Mouse (Mus musculus) left cerebral cortex, adult 2 months (tissue): ENCODE results near the gene Pdzd9. TPM values are rescaled to one million over a fixed set of nuclear protein-coding genes. Genes with fewer than 3 reads are reported as not detected.

Experiments
- DNase-seq, 2 experiments: peaks; one replicate each; pipeline ENCODE4 v3.0.0; 2021 to 2022; ENCODE audit warnings: low spot score in 2 of 2, mixed read lengths in 1 of 2; ENCODE audit errors: extremely low spot score in 1 of 2
- H3K27ac ChIP-seq: fragments of 200-600 bp; 2 replicates; pipeline ENCODE4 v1.8.1; 2022
- H3K4me3 ChIP-seq: fragments of 200-600 bp; 2 replicates; pipeline ENCODE4 v1.8.1; 2022
- CTCF ChIP-seq: fragments of 200-600 bp; IDR thresholded peaks from 2 replicates; pipeline ENCODE4 v1.8.1; 2022; ENCODE audit warnings: antibody characterized with exemption, mild to moderate bottlenecking, moderate library complexity
- intact Hi-C: fragments of 180-260 bp; cut with DNase I; formaldehyde crosslinking; loops from one replicate; pipeline ENCODE4 v1.15.1; 2025
- total RNA-seq, 2 experiments: library from RNA; stranded (reverse); gene quantifications; 2 replicates each; pipeline ENCODE4 v1.2.3; 2021

Gene Pdzd9
- total RNA-seq, 2 experiments from 2014 or later = not detected

DNA sequence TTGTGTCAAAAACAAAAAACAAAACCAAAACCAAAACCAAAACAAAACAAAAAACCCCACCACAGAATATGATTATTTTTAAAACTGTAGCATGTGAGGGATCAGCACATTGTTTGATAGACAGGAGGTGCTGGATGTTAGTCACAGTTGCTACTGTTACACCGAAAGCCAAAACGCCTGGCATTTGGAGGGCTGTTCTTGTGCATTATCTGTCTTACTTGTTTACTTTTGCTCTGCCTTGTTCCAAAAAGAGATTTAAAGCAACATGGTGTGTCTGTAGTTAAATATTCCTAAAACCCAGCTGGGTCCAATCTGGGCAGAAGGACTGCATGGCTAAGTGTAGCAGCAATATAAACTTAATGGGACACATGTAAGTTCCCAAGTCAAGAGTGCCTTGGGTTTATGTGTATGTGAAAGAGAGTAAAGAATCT lies 14.6 kb upstream of the Pdzd9 start:
- no peak for DNase-seq
- H3K4me3 ChIP-seq = no peak overlapping the region
- no peak for TF ChIP-seq CTCF
- H3K27ac ChIP-seq = no peak overlapping the region
- intact Hi-C loops = no loop called here

DNA sequence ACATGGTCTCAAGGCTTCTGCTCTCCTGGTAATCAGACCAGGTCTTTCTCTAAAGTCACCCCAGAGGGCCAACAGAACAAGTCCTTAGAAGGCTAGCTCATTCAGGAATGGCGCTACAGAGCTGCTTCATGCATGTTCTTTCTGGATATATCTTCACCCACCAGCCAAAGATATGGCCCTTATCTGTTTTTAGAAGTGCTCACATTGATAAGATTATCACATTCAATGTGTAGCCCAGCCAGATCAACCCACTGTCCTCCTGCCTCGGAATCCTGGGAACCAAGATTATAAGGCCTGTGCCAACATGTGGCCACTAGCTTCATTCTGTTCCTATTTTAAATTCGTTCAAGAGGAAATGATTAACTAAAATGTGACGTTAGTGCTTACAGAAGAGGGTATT lies 11.9 kb upstream of the Pdzd9 start:
- H3K4me3 ChIP-seq = no peak overlapping the region
- no peak for DNase-seq
- intact Hi-C loops = no loop called here
- no peak overlapping the region for H3K27ac ChIP-seq
- TF ChIP-seq CTCF = no peak

DNA sequence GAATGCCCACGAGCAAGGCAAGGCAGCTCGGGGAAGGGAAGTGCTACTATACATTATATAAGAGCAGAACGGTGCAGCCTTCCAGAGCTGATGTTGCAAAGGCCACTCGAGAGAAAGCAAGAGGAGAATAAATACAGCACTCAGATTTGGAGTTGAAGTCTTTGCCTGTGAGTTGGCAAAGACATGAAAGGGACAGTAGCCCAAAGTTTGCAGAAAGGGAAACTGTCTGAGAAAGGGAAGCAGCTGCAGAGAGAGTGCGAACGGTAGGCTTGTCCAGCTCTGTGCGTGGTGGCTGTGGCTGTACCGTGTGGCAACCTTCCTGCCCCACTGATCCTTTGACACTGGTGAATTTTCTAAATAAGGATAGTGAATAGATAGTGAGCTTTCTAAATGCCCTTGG lies 8.9 kb upstream of the Pdzd9 start:
- DNase-seq = no peak
- H3K27ac ChIP-seq = peak overlapping the region; percentile 30; the same call in 1 of the 2 replicates
- TF ChIP-seq CTCF = no peak
- H3K4me3 ChIP-seq = peak overlapping the region; percentile 93
- intact Hi-C loops = loop anchor here (10.0 kb wide), 1 partner anchor 236 kb away; the partner anchor contains the start of gene Polr3e

DNA sequence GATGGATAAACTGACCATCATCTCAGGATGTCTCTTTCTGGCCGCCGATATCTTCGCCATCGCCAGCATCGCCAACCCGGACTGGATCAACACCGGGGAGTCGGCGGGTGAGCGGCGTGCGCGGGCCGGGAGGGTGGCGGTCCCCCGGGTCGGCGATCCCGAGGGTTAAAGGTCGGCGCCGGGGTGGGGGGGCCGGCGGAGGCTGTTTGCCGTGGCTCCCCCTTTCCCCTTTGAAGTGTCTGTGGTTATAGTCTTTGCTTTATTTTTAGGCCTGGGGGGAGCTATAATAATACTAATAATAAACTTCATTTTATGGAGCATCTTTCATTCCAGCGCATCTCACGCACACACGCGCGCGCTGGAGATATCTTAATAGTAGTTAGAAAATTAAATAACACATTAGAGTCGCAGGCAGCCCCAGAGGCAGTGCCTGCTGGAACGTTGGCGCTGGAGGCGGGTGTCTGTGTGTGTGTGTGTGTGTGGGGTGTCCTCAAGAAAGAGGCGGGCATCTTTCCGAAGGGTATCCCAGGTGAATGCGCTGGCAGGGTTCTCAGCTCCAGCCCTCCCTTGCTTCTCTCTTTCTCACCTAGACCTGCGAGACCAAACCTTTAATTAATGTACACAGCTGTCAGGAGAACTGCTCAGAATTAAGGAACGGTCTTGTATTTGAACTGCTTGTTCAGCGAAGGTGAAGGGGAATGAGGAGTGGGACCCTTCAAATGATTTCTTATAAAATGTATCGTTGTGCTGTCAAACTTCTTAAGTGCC lies 7.8 kb upstream of the Pdzd9 start:
- TF ChIP-seq CTCF = no peak
- peak; percentile 30 to 42 for DNase-seq
- intact Hi-C loops = loop anchor here (10.0 kb wide), 1 partner anchor 237 kb away; the partner anchor contains the start of gene Polr3e
- H3K27ac ChIP-seq = peak overlapping the region; percentile 29
- peak overlapping the region; percentile 93 for H3K4me3 ChIP-seq

- TF ChIP-seq CTCF = no peak
Measured at GRCm38 (mm10) chr7:120677001-120677643, 7.0 kb upstream of the Pdzd9 start, which contains the start of gene Mosmo. Gene Mosmo, plus strand, starts transcription at chr7:120677618.

DNA sequence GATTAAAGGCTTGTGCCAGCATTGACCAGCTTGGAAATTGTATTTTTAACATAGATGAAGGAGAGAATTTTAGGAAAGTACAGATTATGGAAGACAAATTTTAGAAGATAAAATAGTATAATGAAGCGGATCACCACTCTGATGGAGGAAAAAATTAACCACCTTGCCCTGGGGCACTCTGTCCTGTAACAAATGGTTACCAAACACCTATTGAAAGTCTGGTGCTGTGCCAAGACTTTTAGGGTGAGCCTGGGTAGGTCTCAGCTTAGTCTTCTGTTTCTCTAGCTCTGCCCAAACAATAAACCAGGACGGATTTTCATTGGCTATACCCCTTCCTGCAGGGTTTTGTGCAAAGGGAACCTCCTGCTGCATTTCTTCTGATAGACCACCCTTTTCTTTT lies 1.1 kb upstream of the Pdzd9 start:
- no peak for DNase-seq
- H3K27ac ChIP-seq = no peak overlapping the region
- intact Hi-C loops = loop anchor here (2.0 to 10.0 kb wide), 2 partner anchors 56 to 244 kb away; partner anchors contain the start of gene Polr3e
- no peak overlapping the region for H3K4me3 ChIP-seq
- TF ChIP-seq CTCF = no peak

More at GRCm38 (mm10) chr7:120677001-120677643, 7.0 kb upstream of the Pdzd9 start, which contains the start of gene Mosmo:
- peak; percentile 71 to 76 for DNase-seq
- intact Hi-C loops = loop anchor here (10.0 kb wide), 1 partner anchor 238 kb away; the partner anchor contains the start of gene Polr3e
- peak within 1 kb of the TSS; percentile 91 for H3K27ac ChIP-seq
- peak within 1 kb of the TSS; percentile 93 for H3K4me3 ChIP-seq

- TF ChIP-seq CTCF = no peak
- Histone ChIP-seq H3K27ac (no peak overlapping the region), H3K4me3 (no peak overlapping the region)
- no peak for DNase-seq
- intact Hi-C loops = no loop called here
Measured at GRCm38 (mm10) chr7:120662079-120662478, 8.1 kb downstream of the Pdzd9 start.

GRCm38 (mm10) chr7:120647849-120648248 lies 22.3 kb downstream of the Pdzd9 start:
- no peak for TF ChIP-seq CTCF
- intact Hi-C loops = no loop called here
- no peak overlapping the region for H3K4me3 ChIP-seq
- H3K27ac ChIP-seq = no peak overlapping the region
- DNase-seq = peak in 1 of 2 experiments; percentile 21

DNA sequence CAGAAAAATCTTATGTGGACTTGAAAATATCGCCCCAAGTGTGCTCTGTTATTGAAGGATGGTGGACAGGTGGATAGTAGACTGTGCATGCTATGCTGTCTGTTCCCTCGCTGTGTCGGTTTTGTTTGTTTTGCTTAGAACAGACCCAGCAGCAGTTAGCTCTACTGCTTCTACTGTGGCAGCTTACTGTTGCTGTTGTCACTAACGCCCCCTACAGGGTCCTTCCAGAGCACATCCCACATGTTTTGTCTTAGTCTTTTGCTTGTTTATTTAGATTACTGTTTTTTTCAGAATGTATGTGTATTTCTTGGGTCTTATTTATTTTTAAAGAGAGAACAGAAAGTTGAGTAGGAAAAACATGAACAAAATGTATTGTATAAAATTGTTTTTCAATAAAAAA lies 26.9 kb downstream of the Pdzd9 start:
- intact Hi-C loops = no loop called here
- no peak for DNase-seq
- TF ChIP-seq CTCF = peak; percentile 26; the same call in 1 of the 2 replicates
- no peak overlapping the region for H3K27ac ChIP-seq
- no peak overlapping the region for H3K4me3 ChIP-seq

GRCm38 (mm10) chr7:120635821-120636220 lies 34.3 kb downstream of the Pdzd9 start:
- intact Hi-C loops = loop anchor here (10.0 kb wide), 2 partner anchors 399 to 489 kb away; partner anchors contain the start of gene Mettl9
- Histone ChIP-seq H3K27ac (peak overlapping the region; percentile 97; the same call in 1 of the 2 replicates), H3K4me3 (peak overlapping the region; percentile 87)
- no peak for TF ChIP-seq CTCF
- no peak for DNase-seq

DNA sequence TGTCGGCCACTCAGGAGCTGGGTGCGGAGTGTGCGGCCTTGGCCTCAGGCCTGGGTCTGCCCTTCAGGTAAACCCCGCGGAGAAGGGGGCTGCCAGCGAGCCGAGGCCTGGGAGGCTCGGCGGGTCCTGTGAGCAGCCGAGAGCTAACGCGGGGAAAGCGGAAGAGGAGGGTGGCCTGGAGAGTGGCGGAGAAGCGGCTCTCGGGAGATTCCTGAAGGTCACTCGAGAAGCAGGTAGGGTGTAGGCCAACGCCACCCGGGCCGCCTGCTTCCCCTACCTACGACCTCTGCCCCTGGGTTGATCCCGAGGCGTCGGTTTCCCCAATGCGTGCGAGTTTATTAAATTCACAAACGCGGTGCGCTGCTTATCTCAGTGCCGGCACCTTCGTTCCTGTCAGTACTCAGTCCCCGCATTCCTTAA lies 34.8 kb downstream of the Pdzd9 start:
- DNase-seq = no peak
- intact Hi-C loops = loop anchor here (10.0 kb wide), 2 partner anchors 399 to 489 kb away; partner anchors contain the start of gene Mettl9
- H3K27ac ChIP-seq = peak overlapping the region; percentile 97
- no peak for TF ChIP-seq CTCF
- peak overlapping the region; percentile 87 for H3K4me3 ChIP-seq

- Histone ChIP-seq H3K27ac (peak within 1 kb of the TSS; percentile 97), H3K4me3 (peak within 1 kb of the TSS; percentile 87)
- peak; percentile 85 for DNase-seq
- intact Hi-C loops = loop anchor here (10.0 kb wide), 2 partner anchors 400 to 490 kb away; partner anchors contain the start of gene Mettl9
- peak; percentile 70 for TF ChIP-seq CTCF
Measured at GRCm38 (mm10) chr7:120634711-120635361, 35.3 kb downstream of the Pdzd9 start, which contains the start of gene Uqcrc2. Gene Uqcrc2, plus strand, starts transcription at chr7:120635176.
